Mouse (Mus musculus) 3T3-L1 (cell line): ENCODE measurements at regions not wholly inside any gene's neighbourhood (a gene's known extent, or its start where the extent isn't known, plus 50 kb on each side); places are given as distances from the start of the nearest gene placed in this dataset.

Source experiments
- DNase-seq: peaks from one replicate; pipeline ENCODE4 v3.0.0-alpha.2; 2015; ENCODE audit warnings: low read depth, low spot score

DNA sequence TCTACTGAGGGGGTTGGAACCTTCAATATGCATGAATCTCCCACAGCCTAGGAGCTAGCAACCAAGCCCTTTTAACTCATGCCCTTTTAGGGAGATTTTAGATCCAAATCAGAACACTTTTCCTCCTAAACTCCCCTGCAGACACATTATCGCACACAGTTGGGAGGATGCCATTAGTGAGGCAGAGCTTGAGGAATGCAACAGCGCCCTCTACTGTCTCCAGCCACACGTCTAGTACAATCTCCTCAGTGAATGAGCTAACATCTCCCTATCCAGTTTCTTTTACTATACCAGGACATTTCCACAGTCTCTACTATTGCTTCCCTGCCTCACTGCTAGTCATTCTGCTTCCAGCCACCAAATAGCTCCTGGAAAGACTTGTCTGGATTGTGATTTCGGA lies 59.3 kb downstream of the 1700080O16Rik start:
- DNase-seq, result peak; percentile 69

DNA sequence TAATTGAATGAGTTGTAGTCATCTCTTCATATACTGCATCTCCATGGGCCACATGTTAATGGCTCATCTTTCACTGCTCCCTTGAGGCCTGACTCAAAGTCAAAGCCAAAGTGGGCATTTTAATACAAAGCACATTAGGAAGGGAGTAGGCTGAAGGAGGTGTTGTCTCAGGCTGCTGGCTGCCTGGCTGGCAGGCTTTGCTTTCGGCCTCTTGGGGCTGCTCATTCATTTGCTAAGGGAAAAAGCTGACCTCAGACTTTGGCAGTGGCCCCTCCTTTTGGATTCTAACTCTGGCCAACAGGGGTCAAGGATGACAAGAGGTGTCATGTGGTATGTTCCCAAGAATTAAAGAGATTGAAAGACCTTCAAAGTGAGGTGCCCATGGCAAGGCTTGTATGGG lies 61.0 kb downstream of the 1700080O16Rik start:
- peak; percentile 66 for DNase-seq

DNA sequence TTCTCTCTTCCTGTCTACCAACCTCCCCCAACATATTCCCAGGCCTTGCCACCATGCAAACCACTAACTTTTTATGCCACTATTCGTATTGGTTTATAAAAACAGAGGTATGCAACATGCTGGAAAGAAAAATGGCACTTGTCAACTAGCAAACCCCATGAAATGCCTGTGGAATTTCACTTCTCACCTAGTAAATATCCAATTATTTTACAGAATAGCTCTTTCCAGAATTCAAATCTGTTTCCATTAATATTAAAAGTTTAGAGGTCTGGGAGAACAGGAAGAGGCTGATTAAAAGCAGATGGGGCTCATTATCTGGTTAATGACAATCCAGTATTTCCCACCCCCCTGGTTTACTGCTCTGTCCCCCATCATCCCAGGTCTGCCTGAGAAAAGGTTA lies 62.0 kb downstream of the 1700080O16Rik start:
- DNase-seq, result no peak

GRCm38 (mm10) chrX:51898445-51898844 lies 74.1 kb downstream of the 1700080O16Rik start:
- DNase-seq, result peak; percentile 29

DNA sequence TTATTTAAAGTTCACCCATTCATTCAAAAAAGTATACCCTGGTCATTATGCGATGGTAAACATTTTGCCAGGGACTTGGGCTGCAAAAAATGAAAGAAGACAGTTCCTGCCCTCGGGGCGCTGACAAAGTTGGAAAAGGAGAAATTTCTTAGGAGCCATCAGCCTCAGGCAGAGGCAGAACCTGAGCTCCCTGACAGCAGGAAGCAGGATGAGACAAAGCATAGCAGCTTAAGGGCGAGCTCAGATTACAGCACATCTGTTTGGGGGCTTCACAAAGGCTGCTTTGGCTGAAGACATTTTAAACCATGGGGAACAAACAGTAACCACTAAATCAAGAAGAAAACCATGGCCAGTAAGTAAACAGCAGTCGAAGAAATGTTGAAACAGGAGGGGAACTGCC lies 75.5 kb downstream of the 1700080O16Rik start:
- peak; percentile 40 for DNase-seq

DNA sequence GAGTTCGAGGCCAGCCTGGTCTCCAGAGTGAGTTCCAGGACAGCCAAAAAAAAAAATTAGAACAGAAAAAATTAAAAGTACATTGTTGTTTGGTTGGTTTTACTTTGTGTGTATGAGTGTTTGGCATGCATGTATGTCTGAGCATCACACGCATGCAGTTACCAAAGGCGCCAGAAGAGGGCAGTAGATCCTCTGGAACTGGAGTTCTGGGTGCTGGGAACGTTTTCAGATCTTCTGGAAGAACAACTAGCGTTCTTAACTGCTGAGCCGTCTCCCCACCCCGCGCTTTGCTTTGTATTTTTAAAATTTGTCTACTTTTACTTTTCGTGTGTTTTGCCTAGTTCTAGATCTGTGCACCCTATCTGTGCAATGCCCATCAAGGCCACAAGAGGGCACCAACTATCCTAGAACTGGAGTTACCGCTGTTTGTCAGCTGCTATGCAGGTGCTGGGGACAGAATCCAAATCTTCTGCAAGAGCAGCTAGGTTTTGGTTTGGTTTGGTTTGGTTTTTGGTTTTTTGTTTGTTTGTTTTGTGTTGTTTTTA lies 76.9 kb downstream of the 1700080O16Rik start:
- no peak for DNase-seq

DNA sequence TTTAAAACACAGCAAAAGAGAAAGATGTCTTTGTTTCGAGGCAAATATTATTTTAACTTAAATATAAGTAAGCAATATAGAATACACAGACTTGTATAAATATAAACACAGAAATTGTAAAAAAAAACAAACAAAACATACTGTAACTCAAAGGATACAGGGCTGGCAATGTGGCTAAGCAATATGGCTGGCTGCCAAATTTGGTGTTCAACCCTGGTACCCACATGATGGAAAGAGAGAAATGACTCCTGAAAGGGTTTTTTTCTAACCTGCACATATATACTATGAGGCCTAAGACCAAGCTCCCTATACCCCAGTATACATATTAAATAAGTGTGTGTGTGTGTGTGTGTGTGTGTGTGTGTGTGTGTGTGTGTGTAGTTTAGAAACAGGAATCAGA lies 79.9 kb downstream of the 1700080O16Rik start:
- no peak for DNase-seq

GRCm38 (mm10) chrX:51886129-51886528 lies 85.1 kb upstream of the Usp26 start:
- no peak for DNase-seq
